Mouse (Mus musculus): ENCODE results near the gene Ube2h.

DNA sequence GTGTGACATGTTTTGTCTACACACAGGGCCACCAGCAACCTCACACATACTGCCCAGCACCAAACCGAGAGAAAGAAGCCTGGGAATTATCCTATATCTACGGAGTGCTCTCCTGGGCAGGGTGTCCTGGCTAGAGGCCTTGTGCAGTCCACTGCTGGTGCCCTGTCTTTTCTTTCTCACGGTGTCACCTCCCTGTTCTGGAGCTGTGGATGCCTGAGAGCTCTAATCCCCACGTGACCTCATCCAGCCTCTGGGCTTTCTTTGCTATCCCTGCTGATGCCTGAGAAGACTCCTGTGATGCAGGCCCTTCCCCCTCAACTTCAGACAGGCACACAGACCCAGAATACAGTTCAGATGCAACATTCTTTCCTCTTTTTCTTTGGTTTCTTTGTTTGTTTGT is 4.4 kb upstream of the Ube2h start:
- no peak for TF ChIP-seq CTCF (IDR thresholded peaks at IDR 0.05)
- no peak for TF ChIP-seq POLR2A (IDR thresholded peaks at IDR 0.05; ENCODE audit: insufficient read depth, low read depth, low read length)

Data from heart, adult 2 months (tissue).